Mouse (Mus musculus): ENCODE measurements at regions not wholly inside any gene's neighbourhood (a gene's known extent, or its start where the extent isn't known, plus 50 kb on each side); places are given as distances from the start of the nearest gene placed in this dataset.
A peak's percentile ranks its signal among the peaks of the same experiment; 100 is the strongest.

DNA sequence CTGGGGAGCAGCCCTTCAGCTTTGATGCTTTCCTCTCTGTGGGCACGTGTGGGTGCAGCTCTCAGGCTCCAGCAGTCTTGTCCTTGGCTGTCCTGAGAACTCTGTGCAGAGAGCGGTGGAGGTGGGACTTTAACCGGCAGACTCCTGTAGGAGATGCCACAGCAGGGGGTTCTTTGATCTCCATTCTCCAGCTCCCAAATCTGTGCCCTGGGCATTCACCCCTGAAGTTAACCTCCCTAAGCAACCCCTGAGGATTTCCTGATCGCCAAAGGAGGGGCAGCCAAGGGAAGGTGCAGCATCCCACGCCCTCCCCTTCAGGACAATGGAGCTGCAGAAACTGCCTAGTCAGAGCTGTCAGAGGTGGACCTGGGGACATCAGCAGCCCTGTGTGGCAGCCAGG, 73.2 kb upstream of the Spaca7 start:
- ATAC-seq (ENCODE audit: low FRiP score), result no peak
- Histone ChIP-seq H3K27me3 (ENCODE audit: control insufficient read depth, insufficient read depth, low read length) (peaks cover 8% of the 10 kb centered on the region), H3K4me1 (ENCODE audit: control insufficient read depth, insufficient read depth, low read length) (peaks cover 45% of the 10 kb centered on the region)

DNA sequence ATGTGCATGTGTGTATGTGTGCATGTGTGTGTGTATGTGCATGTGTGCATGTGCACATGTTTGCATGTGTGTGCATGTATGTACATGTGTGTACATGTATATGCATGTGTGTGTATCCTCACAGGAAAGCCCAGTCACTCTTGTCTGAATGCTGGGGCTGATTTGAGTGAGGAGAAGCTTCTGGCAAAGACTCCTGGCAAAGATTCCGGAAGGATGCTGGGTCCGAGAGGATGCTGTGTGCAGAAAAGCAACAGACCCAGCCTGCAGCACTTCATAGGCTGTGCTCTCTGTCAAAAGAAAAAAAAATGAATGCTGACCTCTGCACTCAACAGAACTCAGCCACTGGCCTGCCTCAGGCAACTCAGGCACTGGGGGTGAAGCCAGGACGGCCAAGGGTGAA, 72.5 kb upstream of the Spaca7 start:
- Histone ChIP-seq H3K27me3 (ENCODE audit: control insufficient read depth, insufficient read depth, low read length) (peaks cover 8% of the 10 kb centered on the region), H3K27ac (ENCODE audit: low read depth, low read length) (no peak overlapping the region), H3K9me3 (ENCODE audit: control insufficient read depth, low read length) (no peaks in the 10 kb centered on the region), H3K4me2 (no peak overlapping the region), H3K36me3 (ENCODE audit: control insufficient read depth, insufficient read depth, low read length) (no peaks in the 10 kb centered on the region), H3K4me1 (ENCODE audit: control insufficient read depth, insufficient read depth, low read length) (peaks cover 52% of the 10 kb centered on the region), H3K4me3 (ENCODE audit: low read depth, low read length) (no peak overlapping the region), H3K9ac (ENCODE audit: low read length) (peak overlapping the region; percentile 16; the same call in 1 of the 2 replicates)
- ATAC-seq (ENCODE audit: low FRiP score), result no peak
- no peak for DNase-seq (ENCODE audit: low spot score, missing footprints)
- WGBS, result 37% methylated on average over 3 of the region's 3 CpGs

More for the DNA sequence above, 73.2 kb upstream of the Spaca7 start:
- Histone ChIP-seq H3K9me3 (ENCODE audit: control insufficient read depth, low read length) (no peaks in the 10 kb centered on the region), H3K4me2 (no peak overlapping the region), H3K27ac (ENCODE audit: low read depth, low read length) (no peak overlapping the region), H3K4me3 (ENCODE audit: low read depth, low read length) (no peak overlapping the region), H3K36me3 (ENCODE audit: control insufficient read depth, insufficient read depth, low read length) (no peaks in the 10 kb centered on the region), H3K9ac (ENCODE audit: low read length) (no peak overlapping the region)
- 3% methylated on average over 5 of the region's 5 CpGs for WGBS
- DNase-seq (ENCODE audit: low spot score, missing footprints), result no peak

DNA sequence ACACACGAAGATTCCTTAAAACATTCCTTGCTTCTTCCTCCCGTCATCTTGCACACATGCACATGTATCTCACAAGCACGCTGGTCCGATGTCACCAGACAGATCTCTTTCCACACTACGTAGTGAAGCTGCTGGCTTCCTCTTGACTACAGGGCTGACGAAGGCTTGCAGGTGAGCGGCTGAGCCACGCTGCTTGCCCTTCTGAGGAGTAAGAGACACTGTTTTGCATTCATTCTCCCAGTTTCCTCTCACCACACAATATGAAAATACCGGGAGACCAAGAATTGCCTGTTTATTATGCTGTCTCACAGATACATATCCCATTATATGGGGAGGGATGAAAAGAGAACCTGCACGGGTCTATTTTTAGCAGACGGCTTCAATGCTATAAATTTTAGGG, 71.0 kb upstream of the Spaca7 start:
- peaks cover 52% of the 10 kb centered on the region for H3K4me1 ChIP-seq (ENCODE audit: control insufficient read depth, insufficient read depth, low read length)
- no peak overlapping the region for H3K9ac ChIP-seq (ENCODE audit: low read length)
- 3% methylated on average over 11 of the region's 11 CpGs for WGBS
- H3K27ac ChIP-seq (ENCODE audit: low read depth, low read length), result 0 out of 2 replicates have a peak overlapping the region, but pooled peaks have one; percentile 10
- no peaks in the 10 kb centered on the region for H3K9me3 ChIP-seq (ENCODE audit: control insufficient read depth, low read length)
- ATAC-seq (ENCODE audit: low FRiP score) (no peak), DNase-seq (ENCODE audit: low spot score, missing footprints) (peak; percentile 91)
- no peak overlapping the region for H3K4me3 ChIP-seq (ENCODE audit: low read depth, low read length)
- H3K36me3 ChIP-seq (ENCODE audit: control insufficient read depth, insufficient read depth, low read length), result no peaks in the 10 kb centered on the region
- H3K4me2 ChIP-seq, result peak overlapping the region; percentile 37
- H3K27me3 ChIP-seq (ENCODE audit: control insufficient read depth, insufficient read depth, low read length), result peaks cover 8% of the 10 kb centered on the region

DNA sequence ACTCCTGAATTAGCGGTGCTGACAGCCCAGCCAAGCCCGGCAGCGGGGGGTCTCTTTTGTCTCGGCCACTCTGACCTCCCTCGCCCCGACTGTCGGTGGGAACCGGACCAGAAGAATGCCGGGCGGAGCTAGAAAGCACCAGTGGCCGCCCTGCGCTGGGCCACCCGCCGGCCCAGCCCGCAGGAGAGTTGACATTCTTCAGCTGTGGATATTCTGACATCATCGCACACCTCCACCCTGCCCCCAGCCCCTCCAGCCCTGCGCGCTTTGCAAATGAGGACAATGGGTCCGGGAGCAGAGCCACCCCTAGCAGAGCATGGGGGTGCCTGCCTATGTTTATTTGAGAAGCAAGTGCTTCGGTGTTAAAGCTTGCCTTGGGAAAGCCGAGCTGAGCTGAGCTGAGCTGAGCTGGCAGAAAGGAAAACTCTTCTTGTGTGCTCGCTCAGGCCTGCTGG, 70.5 kb upstream of the Spaca7 start:
- Histone ChIP-seq H3K4me2 (peak overlapping the region; percentile 37), H3K9me3 (ENCODE audit: control insufficient read depth, low read length) (no peaks in the 10 kb centered on the region), H3K27ac (ENCODE audit: low read depth, low read length) (peak overlapping the region; percentile 89), H3K27me3 (ENCODE audit: control insufficient read depth, insufficient read depth, low read length) (peaks cover 8% of the 10 kb centered on the region), H3K36me3 (ENCODE audit: control insufficient read depth, insufficient read depth, low read length) (no peaks in the 10 kb centered on the region), H3K4me1 (ENCODE audit: control insufficient read depth, insufficient read depth, low read length) (peaks cover 50% of the 10 kb centered on the region), H3K9ac (ENCODE audit: low read length) (peak overlapping the region; percentile 0; the same call in 1 of the 2 replicates), H3K4me3 (ENCODE audit: low read depth, low read length) (peak overlapping the region; percentile 3; the same call in 1 of the 2 replicates)
- 0% methylated on average over 22 of the region's 22 CpGs for WGBS
- DNase-seq (ENCODE audit: low spot score, missing footprints) (peak; percentile 93), ATAC-seq (ENCODE audit: low FRiP score) (peak; percentile 87)

DNA sequence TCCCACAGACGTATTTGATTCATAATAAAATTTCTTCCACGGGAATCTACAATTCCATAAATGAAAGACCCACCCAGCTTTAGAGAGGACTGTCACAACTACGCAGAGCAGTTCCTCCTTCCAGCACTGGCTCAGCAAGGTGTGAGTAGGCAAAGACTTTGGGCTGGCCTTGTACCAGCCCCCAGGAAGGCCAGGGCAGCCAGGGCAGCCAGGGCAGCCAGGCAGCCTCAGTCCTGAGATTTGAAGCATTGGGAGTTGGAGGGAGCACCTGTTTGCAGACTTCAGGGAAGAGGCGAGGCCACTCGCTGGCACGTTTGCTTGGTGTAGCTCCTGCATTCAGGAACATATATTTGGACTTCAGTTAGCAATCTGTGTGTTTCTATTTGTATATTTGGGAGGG, 70.0 kb upstream of the Spaca7 start:
- no peak for DNase-seq (ENCODE audit: low spot score, missing footprints)
- peak overlapping the region; percentile 47 for H3K9ac ChIP-seq (ENCODE audit: low read length)
- H3K27ac ChIP-seq (ENCODE audit: low read depth, low read length), result peak overlapping the region; percentile 89
- H3K4me3 ChIP-seq (ENCODE audit: low read depth, low read length), result no peak overlapping the region
- peaks cover 6% of the 10 kb centered on the region; the same call in 1 of the 2 replicates for H3K27me3 ChIP-seq (ENCODE audit: control insufficient read depth, insufficient read depth, low read length)
- H3K36me3 ChIP-seq (ENCODE audit: control insufficient read depth, insufficient read depth, low read length), result no peaks in the 10 kb centered on the region
- peak; percentile 12; the same call in 1 of the 2 replicates for ATAC-seq (ENCODE audit: low FRiP score)
- no peaks in the 10 kb centered on the region for H3K9me3 ChIP-seq (ENCODE audit: control insufficient read depth, low read length)
- H3K4me1 ChIP-seq (ENCODE audit: control insufficient read depth, insufficient read depth, low read length), result peaks cover 47% of the 10 kb centered on the region
- WGBS, result 4% methylated on average over 6 of the region's 6 CpGs
- H3K4me2 ChIP-seq, result peak overlapping the region; percentile 37

DNA sequence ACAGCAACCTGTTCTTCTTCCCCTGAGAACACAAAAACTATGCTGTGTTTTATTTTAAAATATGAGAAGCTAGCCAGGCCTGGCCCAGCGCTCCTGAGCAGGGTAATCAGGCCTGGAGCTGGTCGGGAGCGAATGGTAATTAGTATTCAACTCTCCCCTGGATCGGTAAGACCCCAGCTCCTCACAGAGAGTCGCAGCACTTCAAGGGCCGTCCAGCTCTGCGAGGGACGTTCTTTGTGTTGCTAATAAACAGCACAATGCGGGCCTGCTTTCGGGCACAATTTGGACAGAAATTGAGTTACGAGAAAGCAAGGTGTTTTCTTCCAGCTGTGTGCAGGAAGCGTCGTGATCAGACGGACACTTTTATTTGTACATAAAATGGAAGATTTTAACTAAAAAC, 69.5 kb upstream of the Spaca7 start:
- Histone ChIP-seq H3K4me1 (ENCODE audit: control insufficient read depth, insufficient read depth, low read length) (peaks cover 47% of the 10 kb centered on the region), H3K27ac (ENCODE audit: low read depth, low read length) (peak overlapping the region; percentile 89), H3K27me3 (ENCODE audit: control insufficient read depth, insufficient read depth, low read length) (peaks cover 5% of the 10 kb centered on the region; the same call in 1 of the 2 replicates), H3K4me2 (peak overlapping the region; percentile 37), H3K9me3 (ENCODE audit: control insufficient read depth, low read length) (no peaks in the 10 kb centered on the region), H3K4me3 (ENCODE audit: low read depth, low read length) (no peak overlapping the region), H3K9ac (ENCODE audit: low read length) (peak overlapping the region; percentile 47; the same call in 1 of the 2 replicates), H3K36me3 (ENCODE audit: control insufficient read depth, insufficient read depth, low read length) (no peaks in the 10 kb centered on the region)
- peak; percentile 62 for ATAC-seq (ENCODE audit: low FRiP score)
- WGBS, result 1% methylated on average over 14 of the region's 14 CpGs
- peak; percentile 91 for DNase-seq (ENCODE audit: low spot score, missing footprints)

DNA sequence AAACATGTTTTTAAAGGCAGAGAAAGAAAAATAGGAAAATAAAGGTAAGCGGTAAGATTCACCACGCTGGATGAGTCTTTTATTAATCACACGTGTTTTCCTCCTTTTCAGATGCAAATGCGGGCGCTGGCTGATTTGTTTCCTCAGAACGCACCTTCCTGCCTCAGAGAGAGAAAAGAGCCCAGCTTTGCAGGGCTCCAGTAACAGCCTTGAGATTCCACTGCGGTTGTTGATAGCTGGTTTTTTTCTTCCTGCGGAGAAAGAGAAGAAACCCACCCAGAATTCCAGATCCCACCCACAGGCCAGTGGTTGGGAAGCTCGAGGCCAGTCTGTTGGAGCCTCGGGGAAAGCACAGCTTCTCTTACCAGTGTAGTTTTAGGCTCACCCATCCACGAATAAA, 68.6 kb upstream of the Spaca7 start:
- Histone ChIP-seq H3K4me3 (ENCODE audit: low read depth, low read length) (no peak overlapping the region), H3K9me3 (ENCODE audit: control insufficient read depth, low read length) (no peaks in the 10 kb centered on the region), H3K27ac (ENCODE audit: low read depth, low read length) (peak overlapping the region; percentile 63), H3K4me2 (peak overlapping the region; percentile 19), H3K9ac (ENCODE audit: low read length) (peak overlapping the region; percentile 21; the same call in 1 of the 2 replicates), H3K4me1 (ENCODE audit: control insufficient read depth, insufficient read depth, low read length) (peaks cover 47% of the 10 kb centered on the region), H3K27me3 (ENCODE audit: control insufficient read depth, insufficient read depth, low read length) (peaks cover 5% of the 10 kb centered on the region; the same call in 1 of the 2 replicates), H3K36me3 (ENCODE audit: control insufficient read depth, insufficient read depth, low read length) (no peaks in the 10 kb centered on the region)
- WGBS, result under 1% methylated on average over 11 of the region's 11 CpGs
- peak; percentile 93 for DNase-seq (ENCODE audit: low spot score, missing footprints)
- no peak for ATAC-seq (ENCODE audit: low FRiP score)

DNA sequence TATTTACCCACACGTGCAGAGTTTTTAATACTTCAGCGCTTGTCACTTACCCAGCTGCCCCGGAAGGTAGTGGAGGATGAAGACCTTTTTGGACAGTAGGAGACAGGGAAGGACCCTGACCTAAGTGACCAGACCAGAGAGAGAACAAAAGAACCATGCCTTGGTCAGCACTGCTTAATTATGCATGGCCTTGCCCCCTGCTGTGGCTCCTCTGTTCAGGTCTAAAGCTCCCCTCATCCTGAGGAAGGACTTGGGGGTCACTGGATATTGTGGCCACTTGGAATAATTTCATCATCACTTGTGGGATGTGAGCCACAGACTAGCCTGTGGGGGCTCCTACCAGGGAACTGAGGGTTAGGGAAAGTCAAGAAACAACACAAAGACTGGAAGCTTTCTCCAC, 68.1 kb upstream of the Spaca7 start:
- Histone ChIP-seq H3K4me3 (ENCODE audit: low read depth, low read length) (no peak overlapping the region), H3K27me3 (ENCODE audit: control insufficient read depth, insufficient read depth, low read length) (peaks cover 5% of the 10 kb centered on the region; the same call in 1 of the 2 replicates), H3K9me3 (ENCODE audit: control insufficient read depth, low read length) (no peaks in the 10 kb centered on the region), H3K9ac (ENCODE audit: low read length) (peak overlapping the region; percentile 21; the same call in 1 of the 2 replicates), H3K4me2 (peak overlapping the region; percentile 19), H3K36me3 (ENCODE audit: control insufficient read depth, insufficient read depth, low read length) (no peaks in the 10 kb centered on the region), H3K4me1 (ENCODE audit: control insufficient read depth, insufficient read depth, low read length) (peaks cover 44% of the 10 kb centered on the region), H3K27ac (ENCODE audit: low read depth, low read length) (peak overlapping the region; percentile 63)
- ATAC-seq (ENCODE audit: low FRiP score) (no peak), DNase-seq (ENCODE audit: low spot score, missing footprints) (no peak)
- WGBS, result under 1% methylated on average over 3 of the region's 3 CpGs

DNA sequence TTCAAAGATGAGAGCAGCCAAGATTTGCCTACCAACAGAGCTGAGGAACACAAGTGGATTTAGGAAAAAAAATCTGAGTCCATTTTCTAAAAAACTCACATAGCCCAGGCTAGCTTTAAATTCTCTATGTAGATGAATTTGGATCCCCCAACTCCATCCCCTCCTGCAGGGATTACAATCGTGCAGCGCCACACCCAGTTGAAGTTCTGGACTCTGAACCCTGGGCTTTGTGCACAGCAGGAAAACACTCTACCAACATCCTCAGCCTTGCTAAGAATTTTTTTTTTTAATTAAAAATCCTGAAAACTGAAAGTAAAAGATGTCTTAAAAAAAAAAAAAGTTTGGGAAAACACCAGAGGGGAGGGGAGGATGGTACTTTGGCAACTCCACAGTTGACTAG, 62.6 kb upstream of the Spaca7 start:
- 63% methylated on average over 2 of the region's 2 CpGs for WGBS
- H3K27ac ChIP-seq (ENCODE audit: low read depth, low read length), result no peak overlapping the region

More for the DNA sequence above, 62.6 kb upstream of the Spaca7 start:
- Histone ChIP-seq H3K9ac (ENCODE audit: low read length) (no peak overlapping the region), H3K4me2 (no peak overlapping the region), H3K36me3 (ENCODE audit: control insufficient read depth, insufficient read depth, low read length) (no peaks in the 10 kb centered on the region), H3K9me3 (ENCODE audit: control insufficient read depth, low read length) (no peaks in the 10 kb centered on the region), H3K4me3 (ENCODE audit: low read depth, low read length) (no peak overlapping the region), H3K27me3 (ENCODE audit: control insufficient read depth, insufficient read depth, low read length) (no peaks in the 10 kb centered on the region), H3K4me1 (ENCODE audit: control insufficient read depth, insufficient read depth, low read length) (peaks cover 1% of the 10 kb centered on the region; the same call in 1 of the 2 replicates)
- DNase-seq (ENCODE audit: low spot score, missing footprints), result peak; percentile 10
- no peak for ATAC-seq (ENCODE audit: low FRiP score)

All from midbrain, embryonic 11.5 days (tissue).